ENCODE assay signal across 22 mouse cellular contexts in the genomic region with DNA sequence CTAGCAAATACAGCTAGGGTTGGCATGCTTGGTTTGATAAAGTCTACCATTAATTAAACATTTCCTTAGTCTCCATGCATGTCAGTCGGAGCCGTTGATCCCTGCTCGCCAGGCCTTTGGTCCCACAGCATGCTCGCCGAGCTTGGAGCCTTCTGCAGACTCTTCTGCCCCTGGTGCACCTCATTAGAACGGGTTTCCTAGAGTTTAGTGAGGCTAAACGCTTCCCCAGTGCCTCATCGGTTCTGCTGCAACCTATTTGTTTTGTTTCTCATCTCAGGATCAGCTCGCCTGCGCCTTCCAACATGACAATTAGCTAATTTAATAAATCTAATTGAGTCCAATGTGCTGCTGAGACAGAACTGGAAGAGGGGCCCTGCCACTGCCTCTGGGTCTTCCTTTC.
DNase-seq lines count a peak whose midpoint lies in the region; ATAC-seq and TF ChIP-seq lines count a peak whose summit lies in the region.
"Had no signal": no experiment of that assay in that cellular context is flagged by ENCODE, and none has a peak within 500 bp of the region (broad histone marks: within the 10 kb centered on the region; RNA-seq: fewer than 3 reads in every experiment).

No protein-coding gene starts in this region.

- no peak overlapping the region for H3K4me3 ChIP-seq in hindbrain, embryonic 13.5 days
- no peak overlapping the region for H3K4me3 ChIP-seq in hindbrain, embryonic 10.5 days
- no peak overlapping the region for H3K4me3 ChIP-seq in neural tube, embryonic 14.5 days (ENCODE audit: low read depth, low read length)
- H3K4me3 ChIP-seq in forebrain, embryonic 13.5 days = no peak overlapping the region
- no peak overlapping the region for H3K4me3 ChIP-seq in layer of hippocampus, adult 2 months
- H3K4me3 ChIP-seq: embryonic facial prominence, embryonic 10.5 days; embryonic facial prominence, embryonic 12.5 days had no signal

- WGBS in hindbrain, embryonic 13.5 days = 69% methylated on average over 10 of the region's 10 CpGs
- 93% methylated on average over 10 of the region's 10 CpGs for WGBS in hindbrain, embryonic 10.5 days
- WGBS in neural tube, embryonic 14.5 days = 49% methylated on average over 10 of the region's 10 CpGs
- 83% methylated on average over 10 of the region's 10 CpGs for WGBS in forebrain, embryonic 13.5 days

- ATAC-seq in hindbrain, embryonic 13.5 days (ENCODE audit: low FRiP score) = no peak
- ATAC-seq in neural tube, embryonic 14.5 days (ENCODE audit: low read depth) = no peak
- ATAC-seq in forebrain, embryonic 13.5 days = no peak
- no peak for ATAC-seq in granulocyte monocyte progenitor cell, adult 5-6 weeks (replicated peaks; ENCODE audit: poor library complexity, severe bottlenecking)
- ATAC-seq: activated CD4-positive, CD25-positive, alpha-beta regulatory T cell, adult 4 months; forebrain, embryonic 14.5 days; forebrain, embryonic 16.5 days; Patski had no signal

- no peaks in the 10 kb centered on the region for H3K27me3 ChIP-seq in hindbrain, embryonic 13.5 days
- no peaks in the 10 kb centered on the region for H3K27me3 ChIP-seq in hindbrain, embryonic 10.5 days (ENCODE audit: insufficient read depth, poor library complexity, severe bottlenecking)
- H3K27me3 ChIP-seq in neural tube, embryonic 14.5 days (ENCODE audit: control insufficient read depth, insufficient read depth, low read length) = no peaks in the 10 kb centered on the region
- no peaks in the 10 kb centered on the region for H3K27me3 ChIP-seq in forebrain, embryonic 13.5 days
- H3K27me3 ChIP-seq: embryonic facial prominence, embryonic 12.5 days had no signal

- no peaks in the 10 kb centered on the region for H3K9me3 ChIP-seq in hindbrain, embryonic 13.5 days
- H3K9me3 ChIP-seq in hindbrain, embryonic 10.5 days = no peaks in the 10 kb centered on the region
- no peaks in the 10 kb centered on the region for H3K9me3 ChIP-seq in neural tube, embryonic 14.5 days (ENCODE audit: control insufficient read depth, low read length)
- no peaks in the 10 kb centered on the region for H3K9me3 ChIP-seq in forebrain, embryonic 13.5 days (replicated peaks)
- H3K9me3 ChIP-seq: embryonic facial prominence, embryonic 10.5 days; embryonic facial prominence, embryonic 12.5 days had no signal

- H3K4me1 ChIP-seq in hindbrain, embryonic 13.5 days (replicated peaks) = no peaks in the 10 kb centered on the region
- H3K4me1 ChIP-seq in hindbrain, embryonic 10.5 days (replicated peaks) = no peaks in the 10 kb centered on the region
- no peaks in the 10 kb centered on the region for H3K4me1 ChIP-seq in neural tube, embryonic 14.5 days (ENCODE audit: control insufficient read depth, insufficient read depth, low read length)
- H3K4me1 ChIP-seq in forebrain, embryonic 13.5 days = no peaks in the 10 kb centered on the region
- H3K4me1 ChIP-seq: embryonic facial prominence, embryonic 10.5 days; embryonic facial prominence, embryonic 12.5 days had no signal

- DNase-seq in hindbrain, embryonic 10.5 days (ENCODE audit: low spot score) = no peak
- peak; percentile 34 for DNase-seq in MN1 (ENCODE audit: low spot score)
- DNase-seq in retina, embryonic 14.5 days (ENCODE audit: low spot score) = peak; percentile 52
- no peak for DNase-seq in layer of hippocampus, adult 2 months (ENCODE audit: low spot score in 2 of 2)
- DNase-seq: adrenal gland, adult 8-10 months; adrenal gland, postnatal 14 days; adrenal gland, postnatal 36 days; cerebellum, adult 11-12 months; cerebellum, adult 2 months; cerebellum, adult 9-10 months; cerebellum, postnatal 10 days; cerebellum, postnatal 25 days had no signal

- no peak overlapping the region for H3K9ac ChIP-seq in hindbrain, embryonic 13.5 days
- no peak overlapping the region for H3K9ac ChIP-seq in neural tube, embryonic 14.5 days (replicated peaks; ENCODE audit: low read depth, low read length)
- no peak overlapping the region for H3K9ac ChIP-seq in forebrain, embryonic 13.5 days
- H3K9ac ChIP-seq: embryonic facial prominence, embryonic 12.5 days had no signal

- no peak for TF ChIP-seq CTCF in layer of hippocampus, adult 2 months (conservative IDR thresholded peaks at IDR 0.05)

- H3K4me2 ChIP-seq in hindbrain, embryonic 13.5 days = no peak overlapping the region
- no peak overlapping the region for H3K4me2 ChIP-seq in neural tube, embryonic 14.5 days (ENCODE audit: low read depth, low read length)
- no peak overlapping the region for H3K4me2 ChIP-seq in forebrain, embryonic 13.5 days
- H3K4me2 ChIP-seq: embryonic facial prominence, embryonic 12.5 days had no signal

- peak overlapping the region; percentile 52; the same call in 1 of the 2 replicates for H3K27ac ChIP-seq in hindbrain, embryonic 13.5 days
- H3K27ac ChIP-seq in hindbrain, embryonic 10.5 days = no peak overlapping the region
- peak overlapping the region; percentile 55; the same call in 1 of the 2 replicates for H3K27ac ChIP-seq in neural tube, embryonic 14.5 days (ENCODE audit: low read depth, low read length)
- no peak overlapping the region for H3K27ac ChIP-seq in forebrain, embryonic 13.5 days
- H3K27ac ChIP-seq in layer of hippocampus, adult 2 months = no peak overlapping the region
- H3K27ac ChIP-seq: embryonic facial prominence, embryonic 10.5 days; embryonic facial prominence, embryonic 12.5 days had no signal

- H3K36me3 ChIP-seq in hindbrain, embryonic 13.5 days = no peaks in the 10 kb centered on the region
- no peaks in the 10 kb centered on the region for H3K36me3 ChIP-seq in hindbrain, embryonic 10.5 days
- no peaks in the 10 kb centered on the region for H3K36me3 ChIP-seq in neural tube, embryonic 14.5 days (ENCODE audit: control insufficient read depth, insufficient read depth, low read length)
- no peaks in the 10 kb centered on the region for H3K36me3 ChIP-seq in forebrain, embryonic 13.5 days (ENCODE audit: poor library complexity, severe bottlenecking)
- H3K36me3 ChIP-seq: embryonic facial prominence, embryonic 10.5 days; embryonic facial prominence, embryonic 12.5 days had no signal

Comparison
In these comparisons a context has a peak if more than half of its experiments do, and no peak if none do; other contexts are left out.
1. H3K27ac ChIP-seq: peak in hindbrain, embryonic 13.5 days (single experiment) and neural tube, embryonic 14.5 days (single experiment); none in hindbrain, embryonic 10.5 days (single experiment), forebrain, embryonic 13.5 days (single experiment) and layer of hippocampus, adult 2 months (single experiment).
2. DNase-seq: peak in MN1 (single experiment) and retina, embryonic 14.5 days (single experiment); none in hindbrain, embryonic 10.5 days (single experiment) and layer of hippocampus, adult 2 months (0 of 2).